Mouse (Mus musculus) layer of hippocampus, adult 18-20 months (tissue): ENCODE measurements at regions not wholly inside any gene's neighbourhood (a gene's known extent, or its start where the extent isn't known, plus 50 kb on each side); places are given as distances from the start of the nearest gene placed in this dataset.

ENCODE experiments used
- DNase-seq, 2 experiments: peaks; one replicate each; pipeline ENCODE4 v3.0.0; 2022; ENCODE audit warnings: low spot score in 2 of 2

DNA sequence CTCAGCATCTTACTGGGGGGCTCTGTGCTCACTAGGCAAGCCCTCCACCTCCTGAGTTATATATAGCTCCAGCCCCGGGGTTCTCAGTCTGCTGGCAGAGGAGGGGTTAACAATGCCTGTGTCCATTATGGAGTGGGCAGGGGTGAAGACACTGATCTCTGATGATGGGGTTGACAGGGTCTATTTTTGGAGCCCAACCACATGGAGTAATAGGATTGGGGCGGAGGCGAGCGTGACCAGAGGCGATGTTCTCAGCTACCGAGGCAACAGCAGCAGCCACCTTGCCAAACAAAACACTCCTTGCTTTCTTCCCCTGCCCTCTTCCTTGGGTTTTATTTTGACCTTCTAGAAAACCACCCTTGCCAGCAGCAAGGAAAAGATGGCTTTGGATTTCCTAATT lies 141.1 kb upstream of the Gli2 start:
- no peak for DNase-seq

DNA sequence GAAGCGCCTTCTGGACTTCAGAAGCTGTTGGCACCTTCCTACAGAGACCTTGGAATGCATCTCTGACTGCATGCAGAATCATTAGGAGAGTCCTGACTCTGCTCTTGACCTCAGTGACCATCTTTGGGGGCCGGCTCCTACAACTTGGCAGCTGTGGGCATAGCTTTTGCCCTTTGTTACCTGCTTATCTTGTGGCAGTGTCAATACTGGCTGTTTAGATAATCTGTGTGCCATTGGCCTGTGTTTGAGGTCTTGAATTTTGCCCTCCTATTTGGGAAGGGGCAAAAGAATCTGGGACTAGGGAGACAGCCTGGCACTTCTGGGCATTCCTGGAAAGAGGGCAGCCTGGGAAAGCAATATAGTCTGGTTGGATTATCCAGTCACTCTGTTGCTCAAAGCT lies 137.8 kb upstream of the Gli2 start:
- DNase-seq = no peak

DNA sequence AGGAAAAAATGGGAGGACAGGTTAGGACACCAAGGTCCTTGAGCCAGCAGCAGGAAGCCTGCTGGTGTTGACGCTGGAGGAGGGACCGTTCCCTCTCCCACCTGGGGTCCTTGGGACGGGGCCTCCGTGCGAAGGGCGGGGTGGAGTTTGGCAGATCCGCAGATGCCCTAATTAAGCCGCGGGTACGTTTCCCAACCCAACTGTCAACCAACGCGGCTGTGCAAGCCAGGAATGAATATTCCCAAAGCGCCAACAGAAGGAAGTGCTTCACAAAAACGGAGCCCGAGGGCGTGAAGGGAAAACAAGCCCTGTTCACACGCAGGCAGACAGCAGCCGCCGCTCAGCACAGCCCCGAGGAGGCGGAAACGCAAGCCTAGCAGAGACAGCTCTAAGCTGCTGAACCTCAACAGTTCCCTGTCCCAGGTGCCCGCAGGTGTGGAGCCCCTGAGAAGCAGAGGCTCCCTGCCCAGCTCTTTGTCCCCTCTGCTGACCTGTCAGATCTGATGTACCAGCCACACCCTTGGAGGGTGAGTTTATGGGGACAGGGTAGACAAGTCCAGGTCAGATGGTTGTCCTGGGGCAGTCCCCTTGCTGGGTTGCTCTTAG lies 136.1 kb upstream of the Gli2 start:
- peak; percentile 77 to 85 for DNase-seq

DNA sequence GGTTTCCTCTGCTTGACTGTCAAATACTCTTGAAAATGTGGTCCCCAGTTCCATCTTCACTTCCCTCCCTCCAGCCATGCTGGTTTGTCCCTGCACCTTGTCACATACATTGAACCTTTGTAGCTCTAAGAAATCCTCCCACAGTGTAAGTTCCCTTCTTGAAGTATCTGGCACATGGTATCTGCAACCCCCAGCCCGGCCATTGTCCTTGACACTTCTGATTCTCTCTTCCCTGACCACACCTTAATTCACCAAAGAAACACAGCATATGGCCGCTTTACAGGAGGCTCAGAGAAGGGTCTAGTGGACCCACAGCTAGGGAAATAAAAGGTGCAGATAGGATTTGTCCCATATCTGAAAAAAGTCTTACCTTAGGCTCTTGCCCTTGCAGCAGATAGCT lies 133.9 kb upstream of the Gli2 start:
- no peak for DNase-seq

DNA sequence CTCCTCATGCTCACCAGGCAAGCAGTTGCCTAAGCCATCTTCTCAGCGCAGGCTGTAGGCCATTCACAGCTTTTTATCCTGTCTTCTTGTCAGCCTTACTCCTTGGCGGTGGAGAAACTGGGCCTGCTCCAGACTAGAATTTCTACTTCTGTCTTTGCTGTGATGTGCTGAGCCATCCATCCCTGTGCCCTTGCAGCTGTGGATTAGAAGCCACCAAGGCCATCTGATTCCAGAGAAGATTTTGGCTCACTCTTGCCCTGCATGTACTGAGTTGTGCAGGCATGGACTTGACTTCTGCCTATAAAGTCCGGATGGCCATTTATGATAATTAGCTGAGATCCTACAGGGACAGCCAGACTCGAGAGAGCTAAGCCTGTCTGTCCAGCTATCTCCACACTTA lies 133.4 kb upstream of the Gli2 start:
- DNase-seq = no peak

DNA sequence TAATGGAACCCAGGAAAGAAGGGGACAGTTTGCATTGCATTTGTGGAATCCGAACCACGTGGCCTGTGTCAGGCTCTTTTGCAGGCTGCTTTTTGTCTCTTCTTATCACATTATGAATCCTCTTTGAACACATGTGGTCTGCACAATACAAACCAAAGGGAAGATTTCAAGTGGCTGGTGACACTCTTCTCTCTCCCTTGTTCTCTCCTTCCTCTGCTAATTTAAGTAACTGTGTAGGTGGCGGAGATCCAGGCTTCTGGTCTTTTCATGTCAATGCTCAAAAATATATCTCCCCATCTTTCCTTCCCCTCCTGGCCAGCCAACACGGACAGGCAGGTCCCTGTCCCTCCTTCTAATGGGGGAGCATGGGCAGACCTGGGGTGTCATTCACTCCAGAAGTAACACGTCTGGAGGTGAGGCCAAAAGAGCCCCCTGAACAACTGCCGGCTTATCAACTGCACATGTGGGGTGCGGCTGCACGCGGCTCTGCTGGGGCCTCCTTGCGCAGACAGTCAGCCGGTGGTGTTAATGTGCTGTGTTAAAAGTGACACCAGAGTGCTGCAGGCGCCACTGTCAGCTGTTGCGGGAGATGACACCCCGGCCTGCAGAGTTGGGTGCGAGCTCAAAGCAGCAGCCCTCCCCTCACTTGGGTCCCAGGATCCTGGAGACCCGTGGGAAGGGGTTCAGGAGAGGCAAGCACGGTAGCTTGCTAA lies 130.3 kb upstream of the Gli2 start:
- DNase-seq = no peak

DNA sequence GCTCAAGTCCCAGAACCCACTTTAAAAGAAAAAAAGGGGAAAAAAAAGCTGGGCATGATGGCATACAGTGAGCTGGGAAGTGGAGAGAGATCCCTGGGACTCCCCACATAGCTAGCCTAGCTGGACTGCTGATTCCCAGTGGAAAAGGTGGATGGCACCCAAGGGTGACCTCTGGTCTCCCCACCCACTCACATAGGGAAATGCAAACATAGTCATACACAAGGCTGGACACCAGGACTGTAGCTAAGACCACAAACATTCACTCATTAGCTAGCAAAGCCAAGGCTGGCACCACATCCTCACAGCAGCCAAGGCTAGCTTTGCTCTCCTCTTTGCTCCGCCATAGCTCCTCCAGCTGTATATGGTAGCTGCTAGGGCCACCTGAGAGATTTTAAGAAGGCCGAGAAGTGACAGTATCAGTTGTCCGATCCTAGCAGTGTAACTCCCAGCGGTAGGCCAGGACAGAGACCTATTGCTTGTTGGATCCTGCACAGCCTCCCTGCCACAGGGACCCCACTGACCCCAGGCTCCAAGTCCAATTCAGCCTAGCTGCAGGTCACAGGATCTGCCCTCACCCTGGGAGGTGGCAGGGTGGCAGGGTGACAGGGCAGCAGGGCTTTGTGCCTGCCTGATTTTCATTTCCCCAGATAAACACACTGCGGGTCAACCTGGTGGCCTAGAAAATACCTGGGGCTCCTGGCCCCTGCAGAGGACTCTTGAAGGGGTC lies 119.8 kb upstream of the Gli2 start:
- no peak for DNase-seq

DNA sequence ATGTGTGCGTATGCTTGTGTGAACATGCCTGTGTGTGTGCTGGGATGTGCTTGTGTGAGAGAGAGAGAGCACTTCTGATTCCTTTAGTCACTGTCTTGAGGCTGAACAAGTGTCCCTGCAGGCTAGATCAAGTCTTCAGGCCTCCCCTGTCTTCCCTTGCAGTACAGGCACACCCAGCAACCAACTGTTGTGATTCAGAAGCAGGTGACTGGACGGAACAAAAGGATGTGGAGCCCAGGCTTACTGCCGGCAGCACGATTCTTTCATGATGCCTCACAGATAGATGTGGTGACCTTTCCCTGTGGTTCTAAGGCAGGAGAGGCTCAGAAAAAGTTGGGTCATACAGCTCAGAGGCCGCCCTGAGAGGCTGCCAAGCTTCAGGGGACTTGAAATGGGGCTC lies 114.0 kb upstream of the Gli2 start:
- DNase-seq = no peak

DNA sequence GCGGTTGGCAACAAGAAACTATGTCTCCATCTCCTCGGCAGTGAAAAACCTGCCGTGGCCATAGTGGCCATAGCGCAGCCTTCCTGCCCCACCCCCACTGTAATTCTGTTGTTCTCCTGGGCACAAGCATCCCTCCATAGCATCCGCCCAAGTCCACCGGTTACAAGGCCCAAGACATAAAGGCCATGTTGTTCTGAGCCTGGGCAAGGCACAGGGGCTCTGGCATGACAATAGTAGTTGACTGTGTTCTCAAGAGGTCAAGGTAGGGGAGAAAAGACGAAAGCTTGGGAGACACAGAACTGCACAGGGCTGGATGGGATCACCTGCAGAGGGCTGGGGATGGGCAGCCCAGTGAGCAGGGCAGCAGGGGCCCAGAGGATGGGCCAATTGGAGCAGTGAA lies 112.9 kb upstream of the Gli2 start:
- no peak for DNase-seq

DNA sequence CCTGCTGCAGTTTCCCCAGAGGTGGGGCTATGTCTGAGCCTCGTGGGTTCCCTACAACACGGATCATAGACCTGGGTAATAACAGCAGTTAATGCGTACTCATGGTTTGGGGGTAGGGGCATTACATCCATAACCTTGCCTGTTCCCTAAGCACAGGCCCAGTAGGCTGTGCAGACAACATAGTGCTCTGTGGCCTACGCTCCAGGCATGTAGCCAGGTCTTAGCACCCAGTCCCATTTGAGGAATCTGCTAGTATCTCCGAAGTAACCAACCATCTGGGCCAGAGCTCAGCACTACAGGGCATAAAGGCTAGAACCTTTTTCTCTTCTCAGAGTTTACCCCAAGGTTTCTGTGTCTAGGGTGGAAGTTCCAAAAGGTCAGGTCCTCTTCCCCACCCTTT lies 111.4 kb upstream of the Gli2 start:
- DNase-seq = no peak

DNA sequence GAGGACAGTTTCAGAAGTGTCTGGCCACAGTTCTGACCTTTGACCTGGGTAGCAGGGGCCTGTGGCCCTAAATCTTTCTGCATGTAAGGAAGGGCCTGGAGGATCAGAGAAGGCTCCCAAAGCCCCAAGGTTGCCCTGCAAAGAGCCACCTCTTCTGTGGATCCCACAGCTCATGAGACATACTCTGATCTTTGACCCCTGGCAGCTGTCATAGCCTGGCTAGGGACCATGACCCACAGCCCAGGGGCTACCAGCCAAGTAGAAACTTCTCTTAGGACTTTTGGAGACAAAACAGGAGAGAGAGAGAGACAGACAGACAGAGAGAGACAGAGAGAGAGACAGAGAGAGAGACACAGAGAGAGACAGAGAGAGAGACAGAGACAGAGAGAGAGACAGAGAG lies 110.4 kb upstream of the Gli2 start:
- no peak for DNase-seq

DNA sequence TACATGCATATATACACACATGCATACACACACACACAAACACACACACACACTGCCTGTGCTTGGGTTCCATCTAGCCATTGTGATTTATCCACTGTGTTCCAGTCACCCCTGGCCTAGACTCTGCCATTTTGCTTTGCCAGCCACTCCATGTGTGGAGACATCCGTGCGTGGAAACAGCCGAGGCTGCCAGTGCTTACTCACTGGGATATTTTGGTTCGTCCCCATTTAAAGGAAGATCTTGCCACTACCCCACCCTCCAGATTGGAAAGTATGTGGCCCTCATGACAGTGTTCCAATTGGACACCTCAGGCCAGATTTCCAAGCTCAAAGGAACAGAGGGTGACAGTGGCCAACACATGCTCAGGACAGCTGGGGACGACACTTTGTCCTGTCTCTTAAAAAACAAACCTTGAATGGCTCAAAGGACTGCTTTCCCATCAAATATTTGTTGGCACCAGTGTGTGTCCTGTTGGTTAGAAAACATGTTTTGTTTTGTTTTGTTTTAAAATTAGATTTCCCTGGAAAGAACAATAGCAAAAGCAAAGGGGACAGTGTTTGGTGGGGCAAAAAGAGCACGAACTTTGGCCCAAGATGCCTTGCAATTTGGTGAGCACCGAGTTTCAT lies 109.8 kb upstream of the Gli2 start:
- DNase-seq = no peak

DNA sequence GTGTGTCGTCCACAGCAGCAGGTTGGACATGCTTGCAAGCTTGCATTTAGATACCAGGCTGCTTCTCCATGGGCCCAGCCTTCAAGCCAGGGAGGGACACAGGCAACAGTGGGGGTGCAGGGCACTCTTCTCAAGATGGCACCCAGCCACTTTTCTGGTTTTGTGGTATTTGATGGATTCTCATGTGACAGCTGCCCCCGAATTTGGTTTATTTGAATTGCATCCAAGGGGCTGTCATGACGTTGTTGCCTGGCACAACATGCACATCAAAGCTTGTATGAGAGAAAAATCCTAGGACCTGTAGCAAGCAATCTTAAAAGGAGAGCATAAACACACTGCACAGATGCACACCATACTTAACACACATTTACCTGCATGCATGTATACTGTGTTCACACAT lies 108.3 kb upstream of the Gli2 start:
- DNase-seq = no peak

DNA sequence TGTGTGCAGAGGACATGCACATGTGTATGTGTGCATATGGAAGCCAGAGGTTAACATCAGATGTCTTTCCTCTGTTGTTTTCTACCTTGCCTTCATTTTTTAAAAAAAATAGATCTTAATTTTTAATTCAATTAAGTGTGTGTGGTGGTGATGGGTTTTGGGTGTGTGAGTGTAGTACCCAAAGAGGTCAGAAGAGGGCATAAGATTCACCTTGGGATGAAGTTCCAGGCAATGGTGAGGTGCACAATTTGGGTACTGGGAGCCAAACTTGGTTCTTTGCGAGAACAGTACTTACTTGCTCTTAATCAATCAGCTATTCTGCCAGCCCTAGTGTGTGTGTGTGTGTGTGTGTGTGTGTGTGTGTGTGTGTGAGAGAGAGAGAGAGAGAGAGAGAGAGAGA lies 106.9 kb upstream of the Gli2 start:
- no peak for DNase-seq

DNA sequence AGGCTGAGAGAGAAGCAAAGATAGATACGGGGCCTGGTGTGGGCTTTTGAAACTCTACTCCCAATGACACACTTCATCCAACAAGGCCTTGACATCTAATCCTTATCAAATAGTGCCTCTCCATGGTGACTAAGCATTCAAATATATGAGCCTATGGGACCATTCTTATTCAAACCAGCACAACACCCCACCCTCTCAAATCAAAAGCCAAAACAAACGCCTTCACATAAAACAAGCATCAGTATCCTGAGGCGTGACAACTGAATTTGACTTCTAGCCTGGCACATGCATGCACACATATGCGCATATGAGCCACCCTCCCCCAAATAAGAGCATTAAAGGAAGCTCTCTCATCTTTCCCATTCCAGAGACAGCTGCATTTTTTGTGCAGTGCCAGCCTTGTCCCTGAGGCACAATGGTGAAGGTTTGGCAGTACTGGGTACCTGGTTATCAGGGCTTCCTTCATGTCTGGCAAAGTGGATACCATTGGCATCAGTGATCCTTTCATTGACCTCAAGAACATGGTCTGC lies 103.8 kb upstream of the Gli2 start:
- DNase-seq = no peak

DNA sequence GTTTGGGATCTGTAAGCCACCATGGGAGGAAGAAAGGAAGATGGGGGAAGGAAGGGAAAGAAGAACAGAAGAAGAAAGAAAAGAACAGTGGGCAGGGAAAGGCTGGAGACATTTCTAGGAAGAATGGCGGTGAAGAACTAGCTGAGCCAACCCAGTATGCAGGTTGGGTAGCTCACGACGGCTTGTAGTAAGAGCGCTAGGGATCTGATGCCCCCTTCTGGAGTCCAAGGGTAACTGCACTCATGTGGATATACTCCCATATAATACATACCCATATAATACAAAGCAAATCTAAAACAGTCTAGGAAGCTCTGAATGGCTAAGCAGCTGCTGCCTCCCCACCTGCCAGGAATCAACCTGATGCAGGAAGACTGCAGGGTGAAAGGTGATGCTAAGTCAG lies 100.2 kb upstream of the Gli2 start:
- no peak for DNase-seq

DNA sequence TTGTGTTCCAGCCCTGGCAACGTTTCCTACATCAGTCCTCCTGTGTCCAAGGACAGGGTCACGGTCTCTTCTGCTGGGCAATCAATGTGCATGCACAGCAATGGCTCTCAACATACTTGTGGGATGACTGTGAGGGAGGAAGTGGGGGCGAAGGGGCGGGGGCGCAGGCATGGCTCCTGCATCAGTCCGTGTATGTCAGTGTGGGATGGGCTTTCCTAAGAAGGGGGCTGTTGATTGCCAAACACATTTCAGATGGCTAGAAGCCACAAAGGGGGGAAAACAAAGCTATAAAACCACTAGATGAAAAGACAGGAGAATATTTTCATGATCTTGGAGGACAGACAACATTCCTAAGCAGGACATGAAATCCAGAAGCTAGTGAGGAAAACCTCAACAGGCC lies 99.4 kb upstream of the Gli2 start:
- no peak for DNase-seq

DNA sequence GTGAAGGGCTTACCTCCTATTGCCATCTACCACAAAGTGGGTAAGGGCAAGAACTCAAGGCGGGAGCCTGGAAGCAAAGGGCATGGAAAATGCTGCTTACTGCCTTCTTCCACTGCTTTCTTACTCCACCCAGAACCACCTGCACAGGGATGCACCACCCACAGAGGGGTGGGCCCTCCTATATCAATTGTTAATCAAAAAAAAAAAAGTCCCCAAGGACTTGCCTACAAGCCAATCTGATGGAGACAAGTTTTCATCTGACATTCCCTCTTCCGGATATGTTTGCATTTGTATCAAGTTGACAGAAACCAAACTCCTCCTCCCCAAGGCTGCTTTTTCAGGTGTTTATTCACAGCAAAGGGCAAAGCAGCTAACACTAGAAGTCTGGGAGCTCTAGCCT lies 94.1 kb upstream of the Gli2 start:
- no peak for DNase-seq

DNA sequence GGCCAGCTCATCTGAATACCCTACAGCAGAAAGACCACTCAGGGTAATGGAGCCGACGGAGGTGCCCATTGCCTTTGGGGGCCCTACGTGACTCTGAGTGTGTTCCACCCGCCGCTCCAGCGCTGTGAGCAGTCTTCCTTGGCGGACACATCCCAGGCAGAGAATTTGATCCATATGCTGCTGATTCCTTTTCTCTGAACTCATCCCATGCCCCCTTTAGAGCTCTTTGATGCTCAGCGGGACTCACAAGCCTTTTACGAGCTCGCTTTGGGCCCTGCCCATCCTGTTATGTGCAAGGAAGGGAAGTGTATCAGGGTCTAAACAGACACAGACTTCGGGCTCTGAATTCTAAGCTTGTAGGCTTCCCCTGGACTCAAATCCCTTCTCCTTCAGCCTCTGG lies 90.4 kb upstream of the Gli2 start:
- no peak for DNase-seq

DNA sequence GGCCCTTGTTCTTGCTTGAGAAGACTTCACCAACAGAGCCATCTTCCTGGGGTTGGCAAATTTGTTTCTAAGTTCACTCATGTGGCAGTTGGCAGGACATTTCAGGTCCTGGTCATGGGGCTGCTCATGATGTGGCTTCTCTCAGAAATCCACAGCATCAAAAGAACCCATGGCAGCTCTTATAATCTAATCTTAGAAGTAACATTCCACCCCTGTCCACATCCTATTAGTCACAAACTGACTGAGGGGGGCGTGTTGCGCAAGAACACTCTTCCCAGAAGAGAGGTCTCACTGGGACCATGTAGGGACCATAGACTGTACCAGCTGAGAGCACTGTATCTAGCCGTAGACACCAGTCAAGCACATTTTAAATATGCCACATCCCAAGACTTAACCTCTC lies 75.6 kb upstream of the Gli2 start:
- no peak for DNase-seq

DNA sequence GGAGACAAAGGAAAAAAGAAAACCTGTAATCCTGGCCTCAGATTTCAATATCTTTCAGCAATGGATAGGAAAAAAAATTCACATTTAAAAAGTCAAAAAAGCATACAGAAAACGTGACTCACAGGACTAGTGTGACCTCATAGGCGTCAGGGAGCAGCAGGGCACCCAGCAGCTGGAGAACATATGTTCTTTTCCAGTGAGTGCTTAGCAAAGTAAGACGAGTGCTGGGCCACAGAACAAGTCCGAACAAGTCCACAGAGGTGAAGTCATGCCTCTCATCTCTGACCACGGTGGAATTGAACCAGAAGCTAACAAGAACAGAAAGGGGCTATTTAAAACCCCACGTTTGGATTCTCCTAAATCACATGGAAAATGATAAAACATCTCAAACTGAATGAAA lies 72.1 kb upstream of the Gli2 start:
- no peak for DNase-seq

DNA sequence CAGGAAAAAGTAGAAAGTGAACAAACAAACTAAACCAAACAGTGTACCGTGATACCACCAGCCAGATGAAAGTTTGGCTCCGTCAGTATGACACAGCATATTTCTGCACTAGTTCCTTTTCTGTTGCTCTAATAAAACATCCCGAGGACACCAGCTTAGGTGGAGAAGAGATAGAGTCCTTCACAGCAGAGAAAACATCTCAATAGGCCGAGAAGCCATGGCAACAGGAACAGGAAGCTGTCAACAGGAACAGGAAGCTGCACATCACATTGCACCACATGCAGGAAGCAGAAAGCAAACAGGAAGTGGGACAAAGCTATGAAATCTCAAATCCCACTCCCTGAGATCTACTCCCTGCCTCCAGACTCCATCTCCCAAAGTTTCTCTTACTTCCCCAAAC lies 71.4 kb upstream of the Gli2 start:
- no peak for DNase-seq
